Mouse (Mus musculus): ENCODE data around the gene Jmjd8.

The Jmjd8 gene

GRCm38 (mm10) chr17:25878611-25879180 lies 50.0 kb downstream of the Jmjd8 start:
- no peak for DNase-seq (ENCODE audit: low read depth)

GRCm38 (mm10) chr17:25879261-25879660 lies 50.6 kb downstream of the Jmjd8 start:
- peak; percentile 61 for DNase-seq (ENCODE audit: low read depth)

- DNase-seq (ENCODE audit: low read depth), result no peak
These were observed 51.1 kb downstream of the Jmjd8 start for GRCm38 (mm10) chr17:25879750-25880149.

- DNase-seq (ENCODE audit: low read depth), result no peak
These were observed 51.7 kb downstream of the Jmjd8 start, which contains the start of gene Wfikkn1 for GRCm38 (mm10) chr17:25880196-25880910. Gene Wfikkn1 (minus strand): TSS chr17:25880858.

- no peak for DNase-seq (ENCODE audit: low read depth)
These were observed 52.4 kb downstream of the Jmjd8 start for GRCm38 (mm10) chr17:25880913-25881641.

Measured in NIH3T3 (cell line).